Mouse (Mus musculus) bone marrow, adult 2 months (tissue): ENCODE data around the gene Tango6. TPM values are rescaled to one million over a fixed set of nuclear protein-coding genes. Genes with fewer than 3 reads are reported as not detected.

Source experiments
- H3K27ac ChIP-seq: fragments of 200-500 bp; 2 replicates; pipeline ENCODE4 v1.5.1; 2012; ENCODE audit warnings: low read depth, mild to moderate bottlenecking, control low read depth, inconsistent platforms, low read length; ENCODE audit not compliant: control insufficient read depth, poor library complexity, insufficient read depth
- H3K4me1 ChIP-seq: fragments of 200-500 bp; 2 replicates; pipeline ENCODE4 v1.6.1; 2011; ENCODE audit warnings: low read length; ENCODE audit not compliant: control insufficient read depth, insufficient read depth
- H3K4me3 ChIP-seq: fragments of 200-500 bp; replicated peaks from 2 replicates; pipeline ENCODE3; 2011; ENCODE audit warnings: mild to moderate bottlenecking, low read depth, low read length, control low read depth; ENCODE audit not compliant: control insufficient read depth
- CTCF ChIP-seq: fragments of 200-500 bp; IDR thresholded peaks from 2 replicates; pipeline ENCODE4 v1.5.1; 2011; ENCODE audit warnings: low read length, control low read depth; ENCODE audit not compliant: control insufficient read depth, insufficient read depth
- POLR2A ChIP-seq: fragments of 200-500 bp; IDR thresholded peaks from 2 replicates; pipeline ENCODE4 v1.6.1; 2011; ENCODE audit warnings: low read depth, mild to moderate bottlenecking, control low read depth, low read length, borderline replicate concordance; ENCODE audit not compliant: control insufficient read depth
- WGBS: fragments of 180-500 bp; shearing (Covaris S2); methylation state at CpG from one replicate; pipeline ENCODE4 v1.1.7; 2018; 5-methylcytosine and 5-hydroxymethylcytosine counted together
- polyA plus RNA-seq: library from polyadenylated mRNA; stranded (reverse); fragments of >200 nt; gene quantifications from 2 replicates; pipeline ENCODE4 v1.2.4, GENCODE M21; 2011; ENCODE audit warnings: low replicate concordance; ENCODE audit not compliant: missing spikeins, insufficient read depth, insufficient read length

Gene Tango6
- polyA plus RNA-seq, 1 experiment: 3.2 TPM

DNA sequence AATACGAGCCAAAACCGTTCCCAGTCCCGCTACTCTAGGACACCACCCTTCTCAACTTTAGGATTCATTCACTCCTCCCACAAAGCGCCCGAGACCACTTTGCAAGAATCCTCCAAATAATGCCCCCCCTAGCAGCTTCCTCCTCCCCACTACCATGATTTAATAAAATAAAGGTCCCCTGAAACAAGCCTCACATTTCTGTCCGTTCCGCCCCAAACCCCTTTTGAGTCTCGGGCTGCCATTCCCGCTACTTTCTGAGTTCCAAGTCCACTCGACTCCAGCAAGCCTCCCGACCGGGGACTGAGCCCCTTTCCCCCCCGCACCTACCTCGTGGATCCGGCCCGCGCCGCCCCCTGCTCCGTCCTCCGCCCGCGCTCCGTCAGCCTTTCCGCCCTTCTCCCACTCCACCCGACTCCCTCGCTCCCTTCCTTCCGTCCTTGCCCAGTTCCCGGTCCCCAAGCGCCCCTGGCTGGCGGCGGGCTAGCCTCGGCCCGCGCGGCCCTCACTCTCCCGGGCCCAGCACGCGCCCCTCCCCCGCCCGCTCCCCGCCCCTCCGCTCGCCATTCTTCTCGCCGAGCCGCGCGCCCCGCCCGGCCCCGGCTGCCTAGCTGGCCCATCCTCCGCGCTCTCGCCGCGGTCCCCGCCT lies 210.1 kb downstream of the Tango6 start:
- TF ChIP-seq POLR2A (no peak), CTCF (no peak)
- H3K27ac ChIP-seq: peak overlapping the region; percentile 95
- H3K4me1 ChIP-seq: no peaks in the 10 kb centered on the region
- H3K4me3 ChIP-seq: peak overlapping the region; percentile 83
- under 1% methylated on average over 57 of the region's 57 CpGs for WGBS

DNA sequence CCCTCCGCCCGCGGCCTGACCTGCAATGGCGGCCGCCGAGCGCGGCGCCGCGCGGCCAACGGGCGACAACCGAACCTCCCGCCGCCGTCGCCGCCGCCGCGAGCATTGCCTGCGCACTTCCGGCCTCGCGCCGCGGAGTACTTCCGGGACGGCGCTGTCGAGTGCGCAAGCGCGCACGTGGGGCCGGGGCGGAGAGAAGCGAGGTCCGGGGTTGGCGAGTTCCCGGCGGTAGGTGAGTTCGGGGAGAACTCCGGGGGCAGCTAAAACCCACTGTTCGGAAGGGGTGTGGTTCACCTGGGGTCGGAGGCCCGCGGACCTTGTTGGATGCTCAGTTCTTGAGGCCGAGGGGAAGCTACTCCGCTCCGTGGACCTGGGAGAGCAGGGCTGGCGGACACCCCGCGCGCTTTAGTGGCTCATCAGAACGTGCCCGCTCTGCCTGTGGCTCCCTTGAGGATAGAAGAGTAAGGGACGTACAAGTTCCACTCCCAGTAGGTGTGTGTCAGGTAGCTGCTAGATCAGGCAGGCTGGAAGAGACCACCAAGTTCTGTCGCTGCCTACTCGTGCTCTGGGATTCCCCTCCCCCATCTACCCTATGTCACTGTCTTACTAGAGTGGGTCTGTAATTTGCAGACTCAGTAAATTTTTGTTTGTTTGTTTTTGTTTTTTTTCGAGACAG lies 210.8 kb downstream of the Tango6 start, which contains the start of gene Utp4:
Utp4 (plus strand) TSS at position 156 of the 676 bp plus-strand sequence.
- no peak for TF ChIP-seq CTCF
- TF ChIP-seq POLR2A: peak; percentile 55; the same call in 1 of the 2 replicates
- Histone ChIP-seq H3K27ac (peak within 1 kb of the TSS; percentile 95), H3K4me1 (no peaks in the 10 kb centered on the region), H3K4me3 (peak within 1 kb of the TSS; percentile 83)
- under 1% methylated on average over 63 of the region's 63 CpGs for WGBS

DNA sequence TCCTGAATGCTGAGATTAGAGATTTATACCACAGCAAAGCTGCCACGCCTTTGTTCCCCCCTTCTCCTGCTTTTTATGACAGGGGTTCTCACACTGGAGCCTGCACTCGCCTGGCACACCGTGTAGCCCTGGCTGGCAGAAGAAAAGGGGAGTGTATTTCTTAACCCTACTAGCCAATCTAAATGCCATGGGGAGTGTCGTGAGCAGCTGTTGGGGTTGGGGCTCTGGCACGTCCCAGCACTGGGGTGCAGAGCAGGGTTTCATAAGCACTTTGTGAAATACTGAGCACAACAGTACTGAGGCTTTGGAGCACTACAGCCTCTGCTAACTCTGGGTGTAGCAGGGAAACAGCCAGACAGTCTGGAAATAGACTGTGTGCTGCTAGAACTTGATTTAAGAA lies 216.6 kb downstream of the Tango6 start:
- H3K27ac ChIP-seq: no peak overlapping the region
- no peaks in the 10 kb centered on the region for H3K4me1 ChIP-seq
- TF ChIP-seq POLR2A: no peak
- H3K4me3 ChIP-seq: no peak overlapping the region
- WGBS: 75% methylated on average over 5 of the region's 5 CpGs

Other genes with a start within 250 kb of the Tango6 start
- not detected in 2 replicates for gene 6030452D12Rik, start 182.5 kb upstream of the Tango6 start, polyA plus RNA-seq
- not detected in 2 replicates for gene Cdh3, start 172.2 kb upstream of the Tango6 start, polyA plus RNA-seq
- gene Gm10073, start 109.6 kb upstream of the Tango6 start, polyA plus RNA-seq: 52.1 and 98.4 TPM in 2 replicates
- 0.22 and 6.8 TPM in 2 replicates for gene Cdh1, start 79.7 kb upstream of the Tango6 start, polyA plus RNA-seq
- not detected in 2 replicates for gene Has3, start 187.2 kb downstream of the Tango6 start, polyA plus RNA-seq
- gene Utp4, start 210.6 kb downstream of the Tango6 start, polyA plus RNA-seq: 7.0 and 18.9 TPM in 2 replicates